Mouse (Mus musculus): ENCODE measurements around the gene Alad.

GRCm38 (mm10) chr4:62472071-62472470 lies 47.6 kb downstream of the Alad start:
- no peak for TF ChIP-seq POLR2A (IDR thresholded peaks at IDR 0.05; ENCODE audit: borderline replicate concordance, low read depth, low read length)
- no peak for TF ChIP-seq CTCF (IDR thresholded peaks at IDR 0.05; ENCODE audit: low read depth, low read length)

All from bone marrow macrophage, adult 2 months (primary cell).